Mouse (Mus musculus): ENCODE data around the gene Rnf224. TPM values are rescaled to one million over a fixed set of nuclear protein-coding genes. Genes with fewer than 3 reads are reported as not detected.

Rnf224 gene
- total and polyA plus RNA-seq, 3 experiments = not detected

- in situ Hi-C loops (cut with MboI; ENCODE audit: low pct_ligation_motif_present, low pct_unique_long_range_greater_than_20kb, low sequenced_read_pairs) = no loop called here
- TF ChIP-seq POLR2A (IDR thresholded peaks at IDR 0.05; ENCODE audit: low read depth, low read length) = no peak
- no peak for TF ChIP-seq ZKSCAN1 (IDR thresholded peaks at IDR 0.05; ENCODE audit: borderline replicate concordance, low read depth, low read length)
- no peak for TF ChIP-seq TCF12 (IDR thresholded peaks at IDR 0.05; ENCODE audit: low read depth, low read length)
- TF ChIP-seq MAZ (IDR thresholded peaks at IDR 0.05; ENCODE audit: low read depth, low read length) = no peak
These were observed 36.0 kb downstream of the Rnf224 start for GRCm38 (mm10) chr2:25200631-25201030.

GRCm38 (mm10) chr2:25197946-25198345 lies 38.6 kb downstream of the Rnf224 start:
- no peak overlapping the region for H3K9ac ChIP-seq (ENCODE audit: insufficient read depth, low read depth)
- H3K9me3 ChIP-seq (replicated peaks; ENCODE audit: low read length) = no peaks in the 10 kb centered on the region
- in situ Hi-C loops (cut with MboI; ENCODE audit: low pct_ligation_motif_present, low pct_unique_long_range_greater_than_20kb, low sequenced_read_pairs) = no loop called here
- peaks cover 35 to 65% of the 10 kb centered on the region in 2 experiments for H3K36me3 ChIP-seq (replicated peaks in 1 of 2; ENCODE audit: control insufficient read depth in 1 of 2, insufficient read depth in 1 of 2, low read length in 1 of 2)
- H3K4me2 ChIP-seq (ENCODE audit: insufficient read depth, low read depth, poor library complexity, severe bottlenecking) = no peak overlapping the region
- TF ChIP-seq ETS1 (conservative IDR thresholded peaks at IDR 0.05; ENCODE audit: low read depth, low read length) = no peak
- 0 out of 2 replicates have a peak, but pooled peaks have one; percentile 5 for TF ChIP-seq POLR2A (IDR thresholded peaks at IDR 0.05; ENCODE audit: low read depth, low read length)
- H3K27ac ChIP-seq (ENCODE audit: insufficient read depth, low read depth) = no peak overlapping the region
- peaks cover 14 to 33% of the 10 kb centered on the region in 2 experiments for H3K4me1 ChIP-seq (ENCODE audit: control insufficient read depth in 1 of 2, insufficient read depth in 2 of 2)
- peaks cover 13% of the 10 kb centered on the region for H3K79me2 ChIP-seq (replicated peaks; ENCODE audit: control insufficient read depth, extremely low read depth, insufficient read depth, poor library complexity, severe bottlenecking)
- dilution Hi-C loops (cut with MboI; ENCODE audit: extremely low pct_ligation_motif_present, extremely low pct_unique_long_range_greater_than_20kb, low sequenced_read_pairs) = no loop called here
- no peak for DNase-seq (ENCODE audit: extremely low read depth)
- no peaks in the 10 kb centered on the region for H3K27me3 ChIP-seq (replicated peaks)
- no peak overlapping the region for H3K4me3 ChIP-seq (replicated peaks in 1 of 3; ENCODE audit: low read depth in 2 of 3, low read length in 2 of 3, poor library complexity in 1 of 3)

More at GRCm38 (mm10) chr2:25200631-25201030, 36.0 kb downstream of the Rnf224 start:
- H3K9me3 ChIP-seq (replicated peaks; ENCODE audit: low read length) = no peaks in the 10 kb centered on the region
- H3K79me2 ChIP-seq (replicated peaks; ENCODE audit: control insufficient read depth, extremely low read depth, insufficient read depth, poor library complexity, severe bottlenecking) = no peaks in the 10 kb centered on the region
- no peak overlapping the region for H3K4me3 ChIP-seq (replicated peaks in 1 of 3; ENCODE audit: low read depth in 2 of 3, low read length in 2 of 3, poor library complexity in 1 of 3)
- H3K4me1 ChIP-seq (ENCODE audit: control insufficient read depth in 1 of 2, insufficient read depth in 2 of 2) = peaks cover 0 to 11% of the 10 kb centered on the region in 2 experiments; a peak in 2 of 4 replicates
- H3K27me3 ChIP-seq (replicated peaks) = no peaks in the 10 kb centered on the region
- dilution Hi-C loops (cut with MboI; ENCODE audit: extremely low pct_ligation_motif_present, extremely low pct_unique_long_range_greater_than_20kb, low sequenced_read_pairs) = no loop called here
- H3K36me3 ChIP-seq (replicated peaks in 1 of 2; ENCODE audit: control insufficient read depth in 1 of 2, insufficient read depth in 1 of 2, low read length in 1 of 2) = peaks cover 60 to 74% of the 10 kb centered on the region in 2 experiments
- no peak overlapping the region for H3K27ac ChIP-seq (ENCODE audit: insufficient read depth, low read depth)
- DNase-seq (ENCODE audit: extremely low read depth) = no peak
- no peak overlapping the region for H3K4me2 ChIP-seq (ENCODE audit: insufficient read depth, low read depth, poor library complexity, severe bottlenecking)
- no peak overlapping the region for H3K9ac ChIP-seq (ENCODE audit: insufficient read depth, low read depth)

DNA sequence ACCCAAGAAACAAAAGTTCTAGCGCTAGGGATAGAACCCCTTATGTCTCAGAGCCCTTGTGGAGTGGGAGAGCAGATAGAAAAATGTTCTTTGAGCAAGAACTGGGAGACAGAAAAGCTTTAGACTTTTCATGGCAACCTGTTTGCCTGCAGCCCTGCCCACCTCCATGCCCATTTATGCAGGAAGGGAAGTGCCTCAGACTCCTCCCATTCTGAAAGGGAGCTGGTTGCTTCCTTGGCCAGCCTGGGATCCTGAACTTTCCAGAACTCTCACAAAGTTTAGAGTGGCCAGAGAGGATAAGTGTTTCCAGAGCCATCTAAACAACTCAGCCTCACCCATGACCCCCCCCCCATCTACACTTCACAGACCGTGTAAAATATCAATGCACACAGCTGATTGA lies 39.4 kb downstream of the Rnf224 start:
- H3K9ac ChIP-seq (ENCODE audit: insufficient read depth, low read depth) = peak overlapping the region; percentile 49; the same call in 1 of the 2 replicates
- H3K79me2 ChIP-seq (replicated peaks; ENCODE audit: control insufficient read depth, extremely low read depth, insufficient read depth, poor library complexity, severe bottlenecking) = peaks cover 16% of the 10 kb centered on the region
- no peaks in the 10 kb centered on the region for H3K27me3 ChIP-seq (replicated peaks)
- in situ Hi-C loops (cut with MboI; ENCODE audit: low pct_ligation_motif_present, low pct_unique_long_range_greater_than_20kb, low sequenced_read_pairs) (no loop called here), dilution Hi-C loops (cut with MboI; ENCODE audit: extremely low pct_ligation_motif_present, extremely low pct_unique_long_range_greater_than_20kb, low sequenced_read_pairs) (no loop called here)
- peak overlapping the region; percentile 62 for H3K4me2 ChIP-seq (ENCODE audit: insufficient read depth, low read depth, poor library complexity, severe bottlenecking)
- H3K36me3 ChIP-seq (replicated peaks in 1 of 2; ENCODE audit: control insufficient read depth in 1 of 2, insufficient read depth in 1 of 2, low read length in 1 of 2) = peaks cover 28 to 60% of the 10 kb centered on the region in 2 experiments
- H3K27ac ChIP-seq (ENCODE audit: insufficient read depth, low read depth) = peak overlapping the region; percentile 96
- no peaks in the 10 kb centered on the region for H3K9me3 ChIP-seq (replicated peaks; ENCODE audit: low read length)
- TF ChIP-seq MXI1 (IDR thresholded peaks at IDR 0.05; ENCODE audit: low read depth, low read length) = no peak
- TF ChIP-seq CHD2 (IDR thresholded peaks at IDR 0.05; ENCODE audit: low read length) = no peak
- no peak for TF ChIP-seq PAX5 (IDR thresholded peaks at IDR 0.05; ENCODE audit: low read length)
- no peak for TF ChIP-seq RAD21 (IDR thresholded peaks at IDR 0.05; ENCODE audit: low read depth, low read length)
- no peak for TF ChIP-seq MYC (IDR thresholded peaks at IDR 0.05; ENCODE audit: low read depth, low read length)
- TF ChIP-seq JUND (conservative IDR thresholded peaks at IDR 0.05; ENCODE audit: low read depth, low read length) = no peak
- no peak for TF ChIP-seq EP300 (IDR thresholded peaks at IDR 0.05; ENCODE audit: low read length)
- no peak for TF ChIP-seq MAZ (IDR thresholded peaks at IDR 0.05; ENCODE audit: low read depth, low read length)
- TF ChIP-seq MEF2A (IDR thresholded peaks at IDR 0.05; ENCODE audit: borderline replicate concordance, low read depth, low read length) = no peak
- no peak for TF ChIP-seq ZMIZ1 (IDR thresholded peaks at IDR 0.05; ENCODE audit: low read depth, low read length)
- no peak for TF ChIP-seq CTCF (conservative IDR thresholded peaks at IDR 0.05 in 1 of 2, IDR thresholded peaks at IDR 0.05 in 1 of 2; ENCODE audit: low read depth in 2 of 2, low read length in 2 of 2)
- H3K4me3 ChIP-seq (replicated peaks in 1 of 3; ENCODE audit: low read depth in 2 of 3, low read length in 2 of 3, poor library complexity in 1 of 3) = peak overlapping the region in 1 of 3 experiments; percentile 61
- no peak for DNase-seq (ENCODE audit: extremely low read depth)
- peaks cover 14 to 36% of the 10 kb centered on the region in 2 experiments for H3K4me1 ChIP-seq (ENCODE audit: control insufficient read depth in 1 of 2, insufficient read depth in 2 of 2)

Data from CH12.LX (cell line).